Mouse (Mus musculus): ENCODE results near the gene Pik3r6. TPM values are rescaled to one million over a fixed set of nuclear protein-coding genes. Genes with fewer than 3 reads are reported as not detected.

The Pik3r6 gene
- total and polyA plus RNA-seq, 2 experiments from 2014 or later = 1.2 to 1.8 TPM

DNA sequence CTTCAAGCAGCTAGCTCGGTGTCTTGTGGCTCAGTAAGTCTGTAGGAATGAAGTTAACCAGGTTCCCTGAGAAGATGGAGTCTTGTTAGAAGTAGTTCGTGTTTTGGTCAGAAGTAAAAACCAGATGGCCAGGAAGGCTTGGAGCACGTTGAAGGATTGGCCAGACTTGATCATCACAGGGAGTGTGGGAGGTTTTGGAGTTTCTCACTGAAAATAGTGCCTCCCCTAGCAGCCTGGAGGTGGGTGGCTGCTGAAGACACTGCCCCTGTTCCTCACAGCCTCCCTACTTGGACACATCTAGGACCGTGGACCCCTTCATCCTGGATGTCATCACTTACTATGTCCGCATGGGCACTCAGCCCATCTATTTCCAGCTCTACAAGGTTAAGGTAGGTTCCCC is 36.8 kb downstream of the Pik3r6 start:
- no peak overlapping the region for H3K4me3 ChIP-seq (ENCODE audit: low read depth, low read length)
- no peaks in the 10 kb centered on the region for H3K36me3 ChIP-seq (ENCODE audit: insufficient read depth, low read length)
- no peak overlapping the region for H3K27ac ChIP-seq (ENCODE audit: low read depth, low read length)
- ATAC-seq (ENCODE audit: low FRiP score) (no peak), DNase-seq (ENCODE audit: low spot score) (no peak)
- no peak overlapping the region for H3K4me2 ChIP-seq (ENCODE audit: low read depth, low read length, poor library complexity, severe bottlenecking)
- H3K27me3 ChIP-seq (ENCODE audit: insufficient read depth, low read length) = no peaks in the 10 kb centered on the region
- no peaks in the 10 kb centered on the region for H3K9me3 ChIP-seq (ENCODE audit: low read length)
- no peaks in the 10 kb centered on the region; the same call in 1 of the 2 replicates for H3K4me1 ChIP-seq (ENCODE audit: insufficient read depth, low read length)
- TF ChIP-seq CTCF (IDR thresholded peaks at IDR 0.05) = no peak
- 62% methylated on average over 5 of the region's 5 CpGs for WGBS
- no peak overlapping the region for H3K9ac ChIP-seq (replicated peaks; ENCODE audit: low read length, poor library complexity, severe bottlenecking)

DNA sequence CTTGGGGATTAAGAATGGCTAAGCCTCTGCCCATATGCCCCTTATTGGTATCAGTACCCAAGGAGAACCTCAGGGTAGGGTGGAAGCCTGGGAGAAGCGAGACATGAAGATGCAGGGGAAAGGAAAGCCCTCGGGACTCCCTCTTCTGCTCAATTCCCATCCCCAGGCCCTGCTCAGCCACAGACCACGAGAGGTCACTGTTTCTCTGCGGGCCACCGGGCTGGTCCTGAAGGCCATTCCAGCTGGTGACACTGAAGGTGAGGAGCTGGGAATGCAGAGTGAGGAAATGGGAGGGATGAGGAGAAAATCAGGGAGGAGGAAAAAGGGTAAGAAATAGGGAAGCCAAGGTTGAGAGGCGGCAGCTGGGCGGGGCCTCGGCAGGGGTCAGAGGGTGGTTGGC is 41.7 kb downstream of the Pik3r6 start:
- TF ChIP-seq CTCF (IDR thresholded peaks at IDR 0.05) = peak; percentile 69
- ATAC-seq (ENCODE audit: low FRiP score) (no peak), DNase-seq (ENCODE audit: low spot score) (no peak)
- Histone ChIP-seq H3K4me1 (ENCODE audit: insufficient read depth, low read length) (no peaks in the 10 kb centered on the region; the same call in 1 of the 2 replicates), H3K9ac (replicated peaks; ENCODE audit: low read length, poor library complexity, severe bottlenecking) (no peak overlapping the region), H3K27me3 (ENCODE audit: insufficient read depth, low read length) (no peaks in the 10 kb centered on the region), H3K27ac (ENCODE audit: low read depth, low read length) (no peak overlapping the region), H3K36me3 (ENCODE audit: insufficient read depth, low read length) (no peaks in the 10 kb centered on the region), H3K4me2 (ENCODE audit: low read depth, low read length, poor library complexity, severe bottlenecking) (no peak overlapping the region), H3K4me3 (ENCODE audit: low read depth, low read length) (no peak overlapping the region), H3K9me3 (ENCODE audit: low read length) (no peaks in the 10 kb centered on the region)
- WGBS = 15% methylated on average over 8 of the region's 8 CpGs

DNA sequence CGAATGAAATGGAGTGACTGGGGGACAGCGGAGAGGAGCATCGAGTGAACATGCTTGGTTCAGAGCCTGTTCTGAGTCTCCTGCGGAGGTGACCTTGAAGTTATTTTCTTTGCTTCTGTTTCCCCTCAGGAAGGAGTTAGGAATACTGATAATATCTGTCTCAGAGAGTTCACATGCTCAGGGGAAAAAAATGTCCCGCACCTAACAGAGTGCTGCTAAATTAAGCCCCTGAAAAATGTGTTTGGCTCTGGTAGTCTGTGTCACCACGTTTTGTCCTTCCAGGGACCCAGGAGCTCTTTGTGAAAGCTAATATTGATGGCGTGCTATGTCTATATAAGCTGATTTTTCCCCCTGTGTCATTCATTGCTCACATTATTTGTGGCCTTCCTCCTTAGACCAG is 42.4 kb downstream of the Pik3r6 start:
- H3K36me3 ChIP-seq (ENCODE audit: insufficient read depth, low read length) = no peaks in the 10 kb centered on the region
- no peak for ATAC-seq (ENCODE audit: low FRiP score)

DNA sequence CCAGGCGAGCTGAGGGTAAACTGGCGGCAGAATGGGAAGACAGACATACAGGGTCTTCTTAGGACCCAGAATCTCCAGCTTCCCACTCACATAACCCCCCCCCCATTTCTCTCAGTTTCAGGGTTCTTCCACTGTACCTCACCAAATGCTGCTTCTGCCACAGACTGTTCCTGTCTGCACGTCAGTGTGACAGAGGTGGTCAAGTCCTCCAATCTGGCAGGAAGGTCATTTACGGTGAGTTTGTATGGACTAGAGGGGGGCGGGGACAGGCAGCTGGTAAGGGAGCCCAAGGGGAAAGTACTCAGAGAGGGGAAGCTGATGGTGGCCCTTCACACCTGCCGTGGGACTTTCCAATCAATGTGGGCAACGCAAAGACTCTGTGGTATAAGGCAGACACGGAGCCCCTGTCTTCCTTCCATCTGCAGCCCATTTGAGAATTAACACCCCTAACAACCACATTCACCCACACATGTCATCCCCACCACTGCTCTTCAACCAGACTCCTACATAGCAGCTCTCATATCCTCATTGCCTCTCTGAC is 42.9 kb downstream of the Pik3r6 start:
- no peaks in the 10 kb centered on the region for H3K27me3 ChIP-seq (ENCODE audit: insufficient read depth, low read length)
- ATAC-seq (ENCODE audit: low FRiP score) (no peak), DNase-seq (ENCODE audit: low spot score) (no peak)
- H3K27ac ChIP-seq (ENCODE audit: low read depth, low read length) = no peak overlapping the region
- H3K4me3 ChIP-seq (ENCODE audit: low read depth, low read length) = no peak overlapping the region
- no peak overlapping the region for H3K4me2 ChIP-seq (ENCODE audit: low read depth, low read length, poor library complexity, severe bottlenecking)
- H3K9me3 ChIP-seq (ENCODE audit: low read length) = no peaks in the 10 kb centered on the region
- WGBS = 82% methylated on average over 8 of the region's 8 CpGs
- TF ChIP-seq CTCF (IDR thresholded peaks at IDR 0.05) = no peak
- no peaks in the 10 kb centered on the region for H3K36me3 ChIP-seq (ENCODE audit: insufficient read depth, low read length)
- H3K9ac ChIP-seq (replicated peaks; ENCODE audit: low read length, poor library complexity, severe bottlenecking) = no peak overlapping the region
- no peaks in the 10 kb centered on the region; the same call in 1 of the 2 replicates for H3K4me1 ChIP-seq (ENCODE audit: insufficient read depth, low read length)

More for the DNA sequence above, 42.4 kb downstream of the Pik3r6 start:
- no peak for DNase-seq (ENCODE audit: low spot score)
- Histone ChIP-seq H3K27me3 (ENCODE audit: insufficient read depth, low read length) (no peaks in the 10 kb centered on the region), H3K4me1 (ENCODE audit: insufficient read depth, low read length) (no peaks in the 10 kb centered on the region; the same call in 1 of the 2 replicates), H3K4me3 (ENCODE audit: low read depth, low read length) (no peak overlapping the region), H3K9me3 (ENCODE audit: low read length) (no peaks in the 10 kb centered on the region), H3K27ac (ENCODE audit: low read depth, low read length) (no peak overlapping the region), H3K9ac (replicated peaks; ENCODE audit: low read length, poor library complexity, severe bottlenecking) (no peak overlapping the region), H3K4me2 (ENCODE audit: low read depth, low read length, poor library complexity, severe bottlenecking) (no peak overlapping the region)
- 50% methylated on average over 7 of the region's 7 CpGs for WGBS
- TF ChIP-seq CTCF (IDR thresholded peaks at IDR 0.05) = no peak

DNA sequence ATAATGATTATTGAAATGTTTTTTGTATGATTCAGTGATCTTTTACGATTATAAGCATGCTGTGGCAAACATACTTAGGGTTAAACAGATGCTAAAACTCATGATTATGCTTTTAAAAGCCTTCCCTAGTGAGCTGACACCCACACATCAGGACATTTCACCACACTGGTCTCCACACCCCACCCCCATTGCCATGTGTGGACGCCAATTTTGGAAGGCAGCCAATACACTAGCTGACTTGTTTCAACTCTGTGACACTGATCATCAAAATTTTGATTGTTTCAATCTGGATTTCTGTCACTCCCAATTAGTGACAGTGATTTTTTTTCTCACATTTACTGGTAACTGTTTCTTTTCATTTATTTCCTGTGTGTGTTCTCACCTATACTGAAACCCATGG is 44.7 kb downstream of the Pik3r6 start:
- DNase-seq (ENCODE audit: low spot score) (no peak), ATAC-seq (ENCODE audit: low FRiP score) (no peak)
- Histone ChIP-seq H3K9ac (replicated peaks; ENCODE audit: low read length, poor library complexity, severe bottlenecking) (no peak overlapping the region), H3K27ac (ENCODE audit: low read depth, low read length) (no peak overlapping the region), H3K4me3 (ENCODE audit: low read depth, low read length) (no peak overlapping the region), H3K4me2 (ENCODE audit: low read depth, low read length, poor library complexity, severe bottlenecking) (no peak overlapping the region), H3K27me3 (ENCODE audit: insufficient read depth, low read length) (no peaks in the 10 kb centered on the region), H3K4me1 (ENCODE audit: insufficient read depth, low read length) (no peaks in the 10 kb centered on the region; the same call in 1 of the 2 replicates), H3K36me3 (ENCODE audit: insufficient read depth, low read length) (no peaks in the 10 kb centered on the region), H3K9me3 (ENCODE audit: low read length) (no peaks in the 10 kb centered on the region)
- WGBS = 72% methylated on average over 2 of the region's 2 CpGs
- TF ChIP-seq CTCF (IDR thresholded peaks at IDR 0.05) = no peak

DNA sequence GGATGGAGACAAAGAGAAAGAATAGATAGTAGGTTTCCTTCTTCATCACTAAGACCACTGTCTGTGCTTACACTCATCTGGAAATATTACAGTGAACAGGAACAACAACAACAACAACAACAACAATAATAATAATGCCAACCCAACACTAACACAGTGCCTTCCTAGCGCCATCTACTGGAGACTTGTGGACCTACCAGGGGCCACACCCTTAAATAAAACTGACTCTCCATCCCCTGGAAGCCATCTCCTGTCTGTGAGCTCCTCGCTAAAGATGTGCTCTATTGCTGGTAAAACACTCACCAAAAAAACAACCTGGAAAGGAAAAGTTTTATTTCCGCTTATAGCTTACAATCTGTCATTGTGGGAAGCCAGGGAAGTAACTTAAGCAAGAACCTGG is 46.8 kb downstream of the Pik3r6 start:
- Histone ChIP-seq H3K9me3 (ENCODE audit: low read length) (no peaks in the 10 kb centered on the region), H3K27me3 (ENCODE audit: insufficient read depth, low read length) (no peaks in the 10 kb centered on the region), H3K9ac (replicated peaks; ENCODE audit: low read length, poor library complexity, severe bottlenecking) (no peak overlapping the region), H3K36me3 (ENCODE audit: insufficient read depth, low read length) (no peaks in the 10 kb centered on the region), H3K4me1 (ENCODE audit: insufficient read depth, low read length) (no peaks in the 10 kb centered on the region; the same call in 1 of the 2 replicates), H3K4me2 (ENCODE audit: low read depth, low read length, poor library complexity, severe bottlenecking) (no peak overlapping the region), H3K27ac (ENCODE audit: low read depth, low read length) (no peak overlapping the region), H3K4me3 (ENCODE audit: low read depth, low read length) (no peak overlapping the region)
- DNase-seq (ENCODE audit: low spot score) (no peak), ATAC-seq (ENCODE audit: low FRiP score) (no peak)
- peak; percentile 45 for TF ChIP-seq CTCF (IDR thresholded peaks at IDR 0.05)
- 57% methylated on average over 3 of the region's 3 CpGs for WGBS

All from midbrain, postnatal 0 days (tissue).